In the genomic region with DNA sequence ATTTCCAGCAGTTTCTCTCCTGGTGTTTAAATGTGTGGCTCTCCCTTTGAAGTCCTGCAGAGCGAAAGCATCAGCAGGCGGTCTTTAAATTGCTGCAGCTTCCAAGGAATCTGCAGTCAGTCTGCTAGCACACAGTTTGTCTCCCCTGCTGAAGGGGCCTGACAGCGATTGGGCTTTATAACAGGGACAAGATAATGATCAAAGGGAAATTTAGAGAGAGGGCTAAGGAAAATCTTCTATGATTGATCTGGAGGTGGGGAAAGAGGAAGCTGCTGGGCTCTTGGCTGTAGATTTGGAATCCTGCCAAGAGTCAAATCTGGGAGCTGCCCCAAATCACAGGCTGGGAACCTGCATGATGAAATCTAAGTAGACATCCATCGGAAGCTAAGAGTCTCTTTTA, we compare ENCODE assay signal across 8 mouse cellular contexts.
DNase-seq lines count a peak whose midpoint lies in the region; ATAC-seq and TF ChIP-seq lines count a peak whose summit lies in the region.

No protein-coding gene starts in this region.

- H3K27me3 ChIP-seq in kidney, postnatal 0 days (ENCODE audit: insufficient read depth, low read length), result no peaks in the 10 kb centered on the region
- no peaks in the 10 kb centered on the region for H3K27me3 ChIP-seq in embryonic facial prominence, embryonic 14.5 days (replicated peaks; ENCODE audit: control insufficient read depth, insufficient read depth, low read length)
- no peaks in the 10 kb centered on the region for H3K27me3 ChIP-seq in midbrain, embryonic 13.5 days

- WGBS in kidney, postnatal 0 days, result 31% methylated on average over 4 of the region's 4 CpGs
- WGBS in embryonic facial prominence, embryonic 14.5 days, result 13% methylated on average over 4 of the region's 4 CpGs
- WGBS in midbrain, embryonic 13.5 days, result 10% methylated on average over 4 of the region's 4 CpGs

- no peak overlapping the region for H3K27ac ChIP-seq in kidney, postnatal 0 days
- no peak overlapping the region for H3K27ac ChIP-seq in embryonic facial prominence, embryonic 14.5 days (replicated peaks; ENCODE audit: low read depth, low read length)
- H3K27ac ChIP-seq in midbrain, embryonic 13.5 days, result no peak overlapping the region

- 0 out of 2 replicates have a peak, but pooled peaks cover 4% of the 10 kb centered on the region for H3K4me1 ChIP-seq in kidney, postnatal 0 days (replicated peaks; ENCODE audit: insufficient read depth, low read length)
- peaks cover 6% of the 10 kb centered on the region; the same call in 1 of the 2 replicates for H3K4me1 ChIP-seq in embryonic facial prominence, embryonic 14.5 days (ENCODE audit: control insufficient read depth, insufficient read depth, low read length)
- H3K4me1 ChIP-seq in midbrain, embryonic 13.5 days (replicated peaks), result peaks cover 6% of the 10 kb centered on the region; the same call in 1 of the 2 replicates

- no peak overlapping the region for H3K4me2 ChIP-seq in kidney, postnatal 0 days (ENCODE audit: low read length)
- H3K4me2 ChIP-seq in embryonic facial prominence, embryonic 14.5 days (ENCODE audit: low read depth, low read length), result no peak overlapping the region
- H3K4me2 ChIP-seq in midbrain, embryonic 13.5 days (replicated peaks), result no peak overlapping the region

- TF ChIP-seq CTCF in kidney, postnatal 0 days (IDR thresholded peaks at IDR 0.05; ENCODE audit: low read depth), result no peak

- DNase-seq in kidney, postnatal 0 days (ENCODE audit: low spot score), result peak; percentile 6
- no peak for DNase-seq in kidney, adult 9 months
- DNase-seq in adrenal gland, postnatal 10 days, result peak; percentile 28
- DNase-seq in embryonic facial prominence, embryonic 14.5 days (ENCODE audit: low spot score), result peak; percentile 65
- no peak for DNase-seq in kidney, adult 8-10 months
- no peak for DNase-seq in gastrocnemius, adult 8-10 months (ENCODE audit: low spot score in 2 of 2)

- H3K36me3 ChIP-seq in kidney, postnatal 0 days (ENCODE audit: insufficient read depth, low read length), result no peaks in the 10 kb centered on the region
- no peaks in the 10 kb centered on the region for H3K36me3 ChIP-seq in embryonic facial prominence, embryonic 14.5 days (ENCODE audit: control insufficient read depth, insufficient read depth, low read length)
- H3K36me3 ChIP-seq in midbrain, embryonic 13.5 days, result no peaks in the 10 kb centered on the region

- no peak overlapping the region for H3K9ac ChIP-seq in kidney, postnatal 0 days (ENCODE audit: low read depth, low read length)
- H3K9ac ChIP-seq in embryonic facial prominence, embryonic 14.5 days (ENCODE audit: low read depth, low read length), result no peak overlapping the region
- H3K9ac ChIP-seq in midbrain, embryonic 13.5 days (replicated peaks), result no peak overlapping the region

- H3K4me3 ChIP-seq in kidney, postnatal 0 days (replicated peaks; ENCODE audit: low read depth, low read length), result no peak overlapping the region
- H3K4me3 ChIP-seq in embryonic facial prominence, embryonic 14.5 days (ENCODE audit: low read depth, low read length), result no peak overlapping the region
- H3K4me3 ChIP-seq in midbrain, embryonic 13.5 days (replicated peaks), result no peak overlapping the region

- ATAC-seq in kidney, postnatal 0 days (replicated peaks; ENCODE audit: low FRiP score, low read depth), result no peak
- no peak for ATAC-seq in embryonic facial prominence, embryonic 14.5 days (ENCODE audit: low read depth)
- ATAC-seq in midbrain, embryonic 13.5 days, result peak; percentile 70
- no peak for ATAC-seq in activated CD4-positive, CD25-positive, alpha-beta regulatory T cell, adult 4 months

- no peaks in the 10 kb centered on the region for H3K9me3 ChIP-seq in kidney, postnatal 0 days (replicated peaks; ENCODE audit: low read length)
- no peaks in the 10 kb centered on the region for H3K9me3 ChIP-seq in embryonic facial prominence, embryonic 14.5 days (ENCODE audit: control insufficient read depth, low read length)
- no peaks in the 10 kb centered on the region for H3K9me3 ChIP-seq in midbrain, embryonic 13.5 days

Comparison
In these comparisons a context has a peak if more than half of its experiments do, and no peak if none do; other contexts are left out.
1. DNase-seq: peak in kidney, postnatal 0 days (single experiment), adrenal gland, postnatal 10 days (single experiment) and embryonic facial prominence, embryonic 14.5 days (single experiment); none in kidney, adult 9 months (single experiment), kidney, adult 8-10 months (0 of 2) and gastrocnemius, adult 8-10 months (0 of 2).